Mouse (Mus musculus) urinary bladder, postnatal 36 days (tissue): ENCODE measurements around the gene Gabbr2.
A peak's percentile ranks its signal among the peaks of the same experiment; 100 is the strongest.

Source experiments
- DNase-seq, 2 experiments: peaks; one replicate each; pipeline ENCODE4 v3.0.0; 2022; ENCODE audit warnings: low spot score in 2 of 2, mixed read lengths in 1 of 2

Gene Gabbr2

DNA sequence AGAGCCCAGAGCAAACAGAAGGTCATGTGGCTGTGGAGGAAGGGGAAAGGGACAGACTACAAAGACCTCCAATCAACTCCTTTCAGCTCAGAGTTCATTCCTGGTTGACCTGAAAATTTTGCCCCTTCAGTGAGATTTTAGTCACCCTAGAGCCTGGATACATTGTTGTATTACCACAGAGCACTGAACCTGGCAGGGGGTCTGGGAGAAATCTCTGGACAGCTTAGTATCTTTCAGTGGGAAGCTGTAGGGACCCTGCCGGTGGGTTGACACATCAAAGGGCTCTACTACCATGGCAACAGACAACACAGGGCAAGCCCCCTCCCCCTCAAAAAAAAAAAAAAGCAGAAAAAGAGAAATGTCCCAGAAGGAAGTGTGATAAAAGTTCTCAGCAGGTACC is 275.3 kb downstream of the Gabbr2 start:
- no peak for DNase-seq

DNA sequence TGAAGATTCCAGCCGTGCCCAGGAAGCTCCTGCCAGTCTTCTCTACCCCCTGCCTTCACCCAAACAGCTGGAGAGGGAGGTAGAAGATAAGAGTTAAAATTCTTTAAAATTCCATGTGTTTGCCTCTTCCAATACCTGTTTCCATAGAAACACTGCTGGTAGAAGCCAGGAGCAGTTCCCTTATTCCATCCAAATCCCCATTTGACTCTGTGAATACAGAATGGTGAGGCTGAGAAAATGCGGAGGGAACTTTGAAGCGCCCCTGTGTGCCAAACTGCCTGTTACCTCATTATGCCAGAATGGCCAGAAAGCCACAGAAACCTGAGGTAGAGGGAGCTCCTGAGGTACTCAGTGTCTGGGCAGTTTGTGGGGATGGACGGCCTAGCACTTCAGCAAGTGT is 281.1 kb downstream of the Gabbr2 start:
- DNase-seq = no peak

DNA sequence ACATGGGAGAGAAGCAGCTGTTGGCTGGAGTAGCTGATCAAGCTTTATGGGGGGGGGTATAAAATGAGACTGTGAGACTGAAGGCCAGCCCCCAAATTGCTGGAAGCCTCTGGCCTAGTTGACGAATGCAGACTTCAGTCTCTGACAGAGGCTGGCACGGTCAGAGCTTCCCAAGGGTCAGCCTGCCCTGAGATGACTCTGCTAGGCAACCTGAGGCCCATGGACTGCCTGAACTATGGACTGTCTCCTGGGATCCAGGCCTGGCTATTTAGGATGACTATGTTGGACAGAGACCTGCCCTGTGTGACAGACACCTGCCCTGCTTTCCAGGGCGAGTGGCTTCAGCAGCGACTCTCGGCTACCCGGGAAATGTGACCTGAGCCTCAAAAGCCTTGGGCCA is 281.7 kb downstream of the Gabbr2 start:
- DNase-seq = no peak

DNA sequence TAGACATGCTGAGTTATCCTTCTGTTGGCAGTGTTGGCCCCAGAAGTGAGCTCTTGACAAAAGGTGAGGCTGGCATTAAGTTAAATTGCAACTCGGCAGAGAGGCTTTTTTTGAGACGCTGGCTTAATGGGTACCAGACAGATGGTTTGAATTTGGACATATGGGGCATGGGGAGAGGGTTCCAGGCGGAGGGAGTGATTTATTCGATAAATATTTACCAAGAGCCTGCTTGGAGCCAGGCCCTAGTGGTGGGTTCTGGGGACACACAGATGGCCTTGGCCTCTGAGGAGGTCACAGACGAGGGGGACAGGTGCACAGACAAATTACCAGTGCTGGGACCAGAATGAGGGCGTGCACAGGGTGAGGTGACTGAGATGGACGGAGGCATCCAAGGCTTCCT is 282.2 kb downstream of the Gabbr2 start:
- no peak for DNase-seq

DNA sequence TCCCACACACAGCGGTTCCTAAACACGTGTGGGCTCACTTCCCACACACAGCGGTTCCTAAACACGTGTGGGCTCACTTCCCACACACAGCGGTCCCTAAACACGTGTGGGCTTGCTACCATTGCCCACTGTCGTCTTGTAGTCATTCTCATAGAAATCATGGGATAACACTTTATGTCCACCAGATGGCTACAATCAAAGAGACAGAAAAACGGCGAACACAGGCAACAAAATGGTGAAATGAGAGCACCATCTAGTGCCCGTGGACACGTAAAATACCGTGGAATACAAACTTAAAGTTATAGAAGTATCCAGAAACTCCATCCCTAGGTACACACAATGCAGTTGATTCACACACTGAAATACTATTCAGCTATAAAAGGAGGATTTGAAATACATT is 285.9 kb downstream of the Gabbr2 start:
- DNase-seq = no peak

DNA sequence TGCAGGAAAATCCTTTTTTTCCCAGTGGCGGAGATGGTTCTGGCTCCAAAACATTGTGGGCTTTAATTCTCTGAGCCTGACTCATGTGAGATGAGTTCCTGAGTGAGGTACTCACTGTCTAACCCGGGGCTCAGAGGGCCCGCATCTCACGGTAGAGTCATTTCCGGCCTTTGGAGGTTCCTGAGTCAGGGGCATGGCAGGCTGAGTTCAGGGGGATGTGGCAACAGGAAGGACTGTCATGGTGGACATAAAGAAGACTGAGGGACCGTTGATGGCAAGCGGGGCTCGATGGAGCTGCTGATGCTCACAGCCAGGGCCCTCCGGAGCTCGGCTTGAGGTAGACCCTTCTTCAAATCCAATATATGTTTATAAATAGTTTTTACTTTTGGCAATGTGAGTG is 288.5 kb downstream of the Gabbr2 start:
- DNase-seq = no peak

DNA sequence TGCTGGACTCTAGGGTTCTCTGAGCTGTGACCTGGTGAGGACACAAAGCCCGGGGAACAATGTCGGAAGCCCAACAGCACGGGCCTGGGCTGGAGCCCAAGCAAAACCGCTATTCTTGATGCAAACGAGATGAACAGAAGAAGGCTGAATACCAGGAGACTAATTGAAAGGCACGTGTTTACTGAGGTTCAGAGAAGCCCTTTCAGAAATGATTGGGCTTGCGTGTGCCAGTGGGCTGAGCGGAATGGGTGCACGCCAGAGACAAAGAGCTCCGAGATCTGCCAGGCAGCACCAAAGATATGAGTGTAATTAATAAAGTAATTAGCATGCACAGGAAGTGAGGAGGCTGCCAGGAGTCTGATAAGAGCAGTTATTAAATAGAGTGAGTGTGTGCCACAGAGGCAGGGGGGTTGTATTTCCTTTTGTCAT is 291.4 kb downstream of the Gabbr2 start:
- DNase-seq = no peak

DNA sequence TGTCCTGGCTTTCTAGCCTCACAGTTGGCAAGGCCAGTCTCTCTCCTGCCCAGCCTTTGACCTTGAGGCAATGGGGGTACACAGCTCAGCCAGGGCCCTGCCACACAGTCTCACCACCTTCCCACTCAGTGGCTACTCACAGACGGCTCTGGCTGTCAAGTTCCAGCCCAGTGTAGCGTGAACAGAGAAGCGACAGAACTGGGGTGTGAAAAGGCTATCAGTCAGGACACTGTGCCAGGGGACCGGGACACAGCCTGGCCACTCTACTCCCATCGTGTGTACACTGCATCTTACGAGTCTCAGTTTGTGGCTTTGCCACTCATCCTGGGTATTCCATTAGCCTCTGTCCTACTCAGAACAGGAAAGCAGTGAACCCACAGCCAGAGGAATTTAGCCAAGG is 295.2 kb downstream of the Gabbr2 start:
- no peak for DNase-seq

DNA sequence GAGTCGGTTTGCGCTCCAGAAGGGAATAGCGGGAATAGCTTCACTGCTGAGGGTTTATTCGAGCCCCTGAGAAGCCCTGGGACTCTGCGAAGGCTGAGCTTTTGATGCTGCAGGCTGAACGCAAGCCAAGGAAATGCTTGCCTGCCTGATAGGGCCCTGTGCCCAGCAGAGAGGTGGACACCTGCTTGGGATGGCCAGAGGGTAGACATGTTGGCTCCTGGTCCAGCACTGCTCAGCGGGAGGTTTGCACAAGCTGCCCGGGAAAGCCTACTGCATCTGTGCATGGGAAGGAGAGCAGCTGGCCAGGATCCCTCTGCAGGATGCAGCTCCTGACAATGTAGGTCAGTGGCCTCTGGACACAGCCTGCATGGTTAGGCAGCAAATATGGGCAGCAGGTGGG is 301.1 kb downstream of the Gabbr2 start:
- DNase-seq = no peak

DNA sequence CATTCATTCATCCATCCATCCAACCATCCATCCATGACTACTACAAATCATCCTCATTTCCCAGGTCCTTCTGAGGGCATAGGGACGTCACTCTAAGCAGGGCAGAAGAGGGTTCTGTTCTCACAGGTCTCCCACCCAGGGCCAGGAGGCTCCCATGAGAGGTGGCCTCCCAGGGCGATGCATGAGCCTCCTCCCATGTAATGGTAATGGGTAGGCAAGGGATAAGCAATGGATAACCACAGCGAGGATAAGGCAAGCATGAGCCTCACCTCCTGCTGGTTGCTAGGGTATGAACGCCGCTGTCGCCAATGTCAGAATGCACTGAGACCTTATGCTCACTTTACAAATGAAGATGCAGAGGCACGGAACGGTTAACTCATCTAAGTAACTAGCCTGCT is 301.7 kb downstream of the Gabbr2 start:
- no peak for DNase-seq

DNA sequence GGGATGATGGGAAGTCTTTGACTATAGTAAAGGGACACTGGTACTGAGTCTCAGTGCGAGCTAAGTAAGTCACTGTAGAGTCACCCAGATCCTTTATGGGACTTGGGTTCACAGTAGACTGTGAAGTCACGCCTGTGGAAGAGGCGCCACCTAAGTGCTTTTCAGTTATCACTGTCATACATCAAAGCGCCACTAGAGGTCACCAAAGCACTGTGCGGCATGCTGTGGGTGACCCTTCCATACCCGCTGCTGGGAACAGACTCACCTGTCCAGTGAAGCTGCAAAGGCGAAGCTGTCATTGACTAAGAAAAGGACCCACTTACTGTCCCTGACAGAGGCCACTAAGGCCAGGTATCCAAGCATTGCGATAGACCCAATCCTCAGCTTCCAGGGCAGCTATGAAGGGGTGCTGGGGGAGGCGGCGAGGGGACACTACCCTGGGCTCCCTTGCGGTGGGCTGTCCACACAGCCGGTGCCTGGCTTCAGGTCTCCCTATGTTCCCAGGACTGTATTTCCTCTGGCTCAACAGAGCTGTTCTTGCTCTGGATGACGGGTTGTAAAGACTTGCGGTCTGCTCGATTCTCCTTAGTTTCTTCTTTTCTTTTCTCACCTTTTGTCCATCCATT is 302.2 kb downstream of the Gabbr2 start:
- DNase-seq = peak; percentile 57 to 58

DNA sequence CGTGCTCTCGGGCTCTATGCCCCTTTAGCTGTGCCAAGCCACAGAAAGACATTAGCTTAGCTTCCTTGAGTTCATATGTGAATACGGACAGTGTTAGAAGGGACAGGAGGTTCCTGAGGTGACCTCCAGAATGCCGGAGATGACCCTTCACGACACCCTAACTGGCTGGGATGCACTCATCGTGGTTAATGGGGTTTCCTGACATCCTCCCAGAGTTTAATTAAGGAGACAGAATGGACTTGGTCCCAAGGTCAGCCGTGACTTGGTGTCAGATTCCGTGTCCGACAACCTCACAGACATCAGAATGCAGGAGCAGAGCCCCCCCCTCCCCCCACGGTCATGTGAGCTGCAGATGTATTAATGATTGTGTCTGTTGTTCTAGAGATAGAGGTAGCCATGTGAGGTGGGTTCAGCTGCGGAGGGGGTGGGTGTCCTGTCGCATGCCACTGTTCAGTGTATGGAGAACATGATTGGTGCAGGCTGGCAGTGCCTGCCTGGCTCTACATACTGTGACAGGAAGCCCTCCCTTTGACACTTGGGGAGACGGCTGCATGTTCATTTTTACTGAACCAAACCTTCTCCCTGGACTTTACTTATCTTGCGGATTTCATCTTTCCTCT is 303.4 kb downstream of the Gabbr2 start:
- no peak for DNase-seq

DNA sequence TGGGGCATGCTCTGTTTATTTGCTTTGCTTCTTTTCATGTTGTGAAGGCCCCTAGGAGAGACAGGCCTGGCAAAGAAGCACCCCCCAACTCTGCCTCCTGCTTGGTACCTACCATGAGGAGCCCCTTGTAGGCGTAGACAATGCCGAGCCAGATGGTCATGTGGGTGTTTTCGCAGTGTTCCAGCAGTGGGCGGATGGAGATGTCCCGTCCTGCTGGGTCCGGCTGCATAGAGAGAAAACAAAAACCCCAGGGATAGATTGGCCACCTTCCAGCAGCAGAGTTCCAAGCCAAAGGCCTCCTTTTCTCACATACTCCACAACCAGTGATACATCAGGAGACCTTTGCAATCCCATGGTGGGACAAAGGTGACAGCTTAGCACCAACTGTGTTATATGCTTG is 307.5 kb downstream of the Gabbr2 start:
- peak in 1 of 2 experiments; percentile 13 for DNase-seq

DNA sequence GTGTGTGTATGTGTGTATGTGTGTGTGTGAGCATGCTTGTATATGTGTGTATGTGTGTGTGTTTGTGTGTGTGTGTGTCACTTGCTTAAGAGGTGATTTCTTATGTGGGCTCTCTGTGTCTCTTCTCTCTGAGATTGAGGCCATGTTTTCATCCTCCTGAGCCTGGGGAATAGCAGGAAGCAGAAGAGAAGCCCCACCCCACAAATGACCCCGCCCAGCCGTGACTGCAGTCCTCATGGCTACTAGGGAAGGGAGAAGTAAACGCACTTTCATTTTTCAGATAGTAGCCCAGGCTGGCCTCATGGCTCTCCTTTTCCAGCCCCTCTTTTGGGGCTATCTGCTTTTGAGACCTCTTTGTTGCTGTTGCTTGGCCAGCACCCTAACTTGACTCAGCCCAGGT is 315.0 kb downstream of the Gabbr2 start:
- no peak for DNase-seq

DNA sequence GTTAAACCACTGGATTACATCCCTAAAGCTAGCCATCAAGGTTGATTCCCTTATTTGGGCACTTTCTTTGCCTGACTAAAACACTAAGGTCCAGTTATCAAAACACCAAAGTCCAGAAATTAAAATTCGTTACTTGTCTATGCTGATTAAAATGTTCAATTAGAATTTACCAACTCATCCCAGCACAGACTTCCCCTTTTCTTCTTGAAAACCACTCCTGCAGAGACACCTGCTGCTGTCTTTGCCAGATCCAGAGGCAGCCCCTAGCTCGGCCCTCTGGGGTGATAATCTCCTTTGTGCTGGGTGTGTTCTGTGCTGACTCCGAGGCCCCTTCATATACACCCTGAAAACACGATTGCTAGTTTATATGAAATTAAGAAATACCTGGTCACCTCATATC is 315.7 kb downstream of the Gabbr2 start:
- DNase-seq = no peak

DNA sequence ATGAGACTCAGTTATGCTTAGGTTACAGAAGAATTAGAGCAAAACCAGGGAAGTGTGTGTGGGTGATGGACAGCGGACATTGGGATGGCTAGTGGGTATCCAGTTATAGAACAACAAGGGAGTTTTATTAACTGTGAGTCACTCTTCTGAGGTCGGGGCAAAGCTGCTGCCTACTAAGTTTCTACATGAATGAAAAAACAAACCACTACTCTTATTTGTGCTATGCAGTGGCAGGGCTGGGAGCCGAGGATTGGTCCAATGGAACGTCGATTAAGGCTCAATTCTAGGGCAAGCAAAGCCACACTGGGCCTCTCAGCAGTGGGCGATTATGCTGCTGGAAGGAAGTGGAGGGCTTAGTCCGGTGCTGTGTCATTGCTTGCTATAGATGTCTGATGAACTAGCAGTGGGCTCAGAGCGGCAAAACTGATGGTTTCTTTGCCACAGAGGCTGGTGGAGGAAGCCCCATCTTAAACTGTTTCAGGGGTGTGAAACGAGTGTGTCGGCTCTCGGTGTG is 316.3 kb downstream of the Gabbr2 start:
- DNase-seq = no peak

DNA sequence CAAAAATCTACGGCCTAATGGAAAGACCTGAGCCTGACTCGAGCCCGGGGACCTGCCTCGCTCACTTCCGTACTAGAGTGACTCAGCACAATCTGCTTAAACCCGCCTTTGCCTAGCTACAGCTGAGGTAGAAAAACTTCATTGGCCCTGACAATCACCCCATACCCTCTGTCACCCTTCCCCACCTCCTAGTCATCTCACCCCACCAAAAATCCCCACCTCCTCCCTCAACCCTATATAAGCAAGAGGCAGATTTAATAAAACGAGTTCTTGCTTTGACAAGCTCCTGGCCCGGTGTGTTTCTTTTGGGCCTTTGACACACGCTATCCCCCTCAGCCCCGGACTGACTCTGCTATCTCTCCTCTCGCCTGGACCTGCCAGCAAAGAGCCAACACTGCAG is 323.1 kb downstream of the Gabbr2 start:
- no peak for DNase-seq

DNA sequence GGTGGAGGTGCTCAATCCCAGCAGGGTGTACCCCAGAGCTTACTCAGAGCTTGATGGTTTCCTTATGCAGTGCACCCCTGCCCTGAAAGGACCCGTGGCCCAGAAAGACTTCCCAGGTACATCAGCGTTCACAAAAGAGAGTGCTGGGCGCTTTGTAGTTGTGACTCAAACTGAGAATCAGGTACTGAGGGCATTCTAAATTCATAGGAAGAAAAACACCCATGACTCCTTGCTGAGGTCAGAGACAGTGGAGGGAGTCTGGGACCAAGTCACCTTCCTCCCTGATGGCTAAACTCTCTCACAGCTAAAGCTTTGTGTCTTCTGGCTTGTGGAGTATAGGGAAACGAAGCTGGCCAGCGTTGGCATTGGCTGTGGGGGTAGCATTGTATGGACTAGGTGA is 325.3 kb downstream of the Gabbr2 start:
- DNase-seq = no peak

DNA sequence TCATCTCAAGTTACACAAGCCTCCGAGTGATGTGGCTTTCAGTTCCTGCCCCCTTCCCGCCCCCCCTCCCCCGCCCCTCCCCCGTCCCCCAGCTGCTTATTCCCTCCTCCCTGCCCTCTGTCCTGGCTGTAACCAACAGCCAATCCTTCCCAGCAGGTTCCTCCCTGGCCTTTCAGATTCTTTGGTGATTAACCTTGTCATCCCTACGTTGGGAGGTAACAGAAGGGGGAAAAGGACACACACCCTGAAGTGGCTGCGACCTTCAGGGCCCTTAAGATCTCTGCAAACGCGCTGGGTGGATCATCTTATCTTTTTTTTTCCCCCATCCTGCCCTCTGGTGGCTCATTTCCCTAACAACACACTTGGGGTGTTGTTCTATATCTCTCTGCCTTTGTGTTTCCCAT is 326.3 kb downstream of the Gabbr2 start:
- no peak for DNase-seq

DNA sequence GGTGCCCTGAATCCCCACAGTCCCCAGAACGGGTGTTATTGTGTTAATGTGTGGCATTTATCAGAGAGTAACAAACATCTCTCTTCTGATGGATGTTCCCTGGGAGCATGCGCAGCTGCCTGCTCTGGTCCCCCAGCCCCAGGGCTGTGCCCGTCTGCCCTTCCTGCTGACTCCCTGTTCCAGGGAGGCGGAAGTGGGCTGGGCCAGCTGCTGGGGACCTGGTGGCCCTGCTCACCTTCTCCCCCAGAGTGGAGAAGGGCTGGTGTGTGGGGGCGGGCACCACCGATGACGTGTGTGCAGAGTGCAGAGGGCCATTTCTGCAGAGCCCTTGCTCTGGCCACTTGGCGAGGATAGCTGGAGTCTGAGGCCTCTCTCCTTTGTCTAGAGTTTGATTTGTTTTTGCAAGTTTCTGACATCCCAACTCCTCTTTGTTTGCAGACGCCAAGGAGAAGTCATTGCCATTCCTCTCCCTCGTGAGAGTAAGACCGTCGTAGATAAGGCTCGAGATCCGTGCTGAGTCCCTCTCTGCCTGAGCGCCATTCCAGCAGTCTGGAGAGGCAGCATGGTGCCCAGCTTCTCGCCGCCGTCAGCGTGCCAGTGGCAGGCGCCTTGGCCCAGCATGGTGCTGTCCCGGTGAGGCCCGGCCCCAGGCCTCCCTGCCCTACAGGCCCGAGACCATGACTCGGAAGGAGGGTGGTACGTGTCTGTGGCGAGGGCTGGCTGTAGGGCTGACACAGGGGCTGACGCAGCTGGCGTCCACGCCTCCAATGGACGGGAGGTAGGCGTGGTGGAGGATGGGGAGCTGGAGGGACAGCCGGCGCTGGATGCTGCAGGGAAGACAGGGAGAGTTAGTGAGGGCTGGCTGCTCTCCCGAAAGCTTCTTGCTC is 327.3 kb downstream of the Gabbr2 start:
- DNase-seq = peak; percentile 39 to 54

DNA sequence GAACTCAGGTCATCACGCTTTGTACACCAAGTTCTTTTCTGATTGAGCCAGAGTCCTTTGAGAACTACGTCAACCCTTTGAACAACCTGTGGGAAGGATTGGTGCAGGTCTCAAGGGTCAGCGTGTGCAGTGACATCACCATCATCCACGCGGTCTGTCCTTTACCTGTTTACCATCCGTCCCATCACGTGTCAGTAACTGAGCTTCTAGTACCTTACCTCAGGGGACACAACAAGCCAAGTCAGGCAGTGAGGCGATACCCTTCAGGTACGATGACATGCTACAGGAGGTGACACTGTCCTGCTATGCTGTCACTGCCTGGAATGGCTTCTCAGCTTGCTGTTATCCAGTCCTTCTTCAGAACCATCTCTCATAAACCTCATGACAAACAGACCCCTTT is 330.2 kb downstream of the Gabbr2 start:
- no peak for DNase-seq

DNA sequence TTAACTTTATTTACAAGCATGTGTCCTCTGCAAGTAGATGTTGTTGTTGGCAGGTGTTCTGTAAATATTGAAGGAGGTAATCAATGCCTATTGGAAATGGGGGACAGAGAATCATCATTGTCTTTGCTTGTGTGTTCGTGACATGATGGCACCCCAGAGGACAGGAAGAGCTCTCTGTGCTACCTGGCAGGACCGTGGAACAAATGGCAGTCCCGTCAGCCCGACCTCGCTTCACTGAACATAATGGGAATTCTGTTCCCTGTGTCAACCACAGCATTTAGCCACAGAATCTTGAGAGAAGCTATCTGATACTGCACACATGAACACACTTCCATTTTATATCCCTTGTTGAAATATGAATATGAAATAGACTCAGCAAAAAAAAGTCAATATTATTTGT is 332.7 kb downstream of the Gabbr2 start:
- no peak for DNase-seq

DNA sequence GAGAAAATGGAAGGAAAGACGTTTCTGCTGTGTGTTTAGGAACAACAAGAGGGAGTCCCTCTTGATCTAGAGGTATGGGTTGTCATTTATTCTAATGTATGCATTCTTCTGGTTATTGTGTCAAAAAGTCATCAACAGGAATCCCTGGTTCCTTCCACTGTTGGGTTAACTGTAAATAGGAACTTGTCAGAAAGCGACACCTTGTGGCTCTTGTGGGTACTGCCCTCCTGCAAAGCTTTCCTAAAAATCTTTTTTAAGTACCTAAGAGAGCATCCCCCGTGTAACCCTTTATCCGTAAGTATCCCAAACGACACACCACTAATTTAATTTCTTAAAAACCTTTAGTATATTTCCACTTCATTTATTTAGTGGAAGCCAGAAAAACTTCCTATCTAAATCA is 334.6 kb downstream of the Gabbr2 start:
- peak; percentile 59 to 66 for DNase-seq
